Mouse (Mus musculus) duodenum, adult 2 months (tissue): ENCODE results near the gene Actr8. TPM values are rescaled to one million over a fixed set of nuclear protein-coding genes. Genes with fewer than 3 reads are reported as not detected.

ENCODE experiments used
- polyA plus RNA-seq: library from polyadenylated mRNA; depleted of rRNA; stranded (reverse); fragments of >200 nt; gene quantifications from 2 replicates; pipeline ENCODE4 v1.2.3, GENCODE M21; 2012; ENCODE audit warnings: low replicate concordance; rRNA removed

Actr8 gene
- 4.3 and 5.1 TPM in 2 replicates for polyA plus RNA-seq

DNA sequence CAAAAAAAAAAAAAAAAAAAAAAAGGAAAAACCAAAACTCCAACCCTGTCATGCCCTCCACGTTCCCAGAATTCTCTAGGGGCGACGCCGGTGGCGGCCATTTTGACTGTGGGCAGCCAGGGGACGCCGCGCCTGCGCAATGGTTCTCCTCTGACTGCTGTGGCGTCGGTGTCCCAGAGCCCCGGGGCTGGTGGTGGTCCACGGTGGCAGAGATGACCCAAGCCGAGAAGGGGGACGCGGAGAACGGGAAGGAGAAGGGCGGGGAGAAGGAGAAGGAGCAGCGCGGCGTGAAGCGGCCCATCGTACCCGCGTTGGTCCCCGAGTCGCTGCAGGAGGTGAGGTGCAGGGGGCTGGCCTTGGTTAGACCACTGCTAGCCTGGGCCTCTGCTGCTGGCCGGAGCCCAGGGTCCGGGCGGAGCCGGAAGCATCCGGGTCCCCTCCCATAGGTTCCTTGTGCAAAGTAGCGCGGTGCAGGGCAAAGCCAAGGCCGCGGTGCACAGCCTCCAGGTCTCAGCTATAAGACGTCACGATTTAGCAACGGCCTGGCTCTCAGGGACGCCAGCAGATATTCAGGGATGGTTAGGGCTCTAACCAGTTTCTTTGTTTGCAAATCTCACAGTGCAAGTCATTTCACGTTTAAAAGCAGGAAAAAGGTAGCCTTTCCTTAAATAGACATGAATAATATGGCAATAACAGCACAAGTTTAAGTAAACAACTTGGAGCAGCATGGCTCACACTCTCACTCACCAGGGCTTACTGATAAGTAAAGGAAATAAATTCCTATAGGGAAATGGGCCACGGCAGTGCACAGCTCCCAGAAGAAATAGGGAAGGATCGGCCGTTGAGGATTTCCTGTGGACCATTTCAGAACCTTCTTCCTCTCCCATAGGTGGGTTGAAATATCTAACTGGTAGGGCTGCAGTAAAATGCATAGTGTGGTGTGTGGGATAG lies at the start of gene Actr8:
TSS of gene Actr8 (plus strand) at position 84 of the 951 bp plus-strand sequence.

DNA sequence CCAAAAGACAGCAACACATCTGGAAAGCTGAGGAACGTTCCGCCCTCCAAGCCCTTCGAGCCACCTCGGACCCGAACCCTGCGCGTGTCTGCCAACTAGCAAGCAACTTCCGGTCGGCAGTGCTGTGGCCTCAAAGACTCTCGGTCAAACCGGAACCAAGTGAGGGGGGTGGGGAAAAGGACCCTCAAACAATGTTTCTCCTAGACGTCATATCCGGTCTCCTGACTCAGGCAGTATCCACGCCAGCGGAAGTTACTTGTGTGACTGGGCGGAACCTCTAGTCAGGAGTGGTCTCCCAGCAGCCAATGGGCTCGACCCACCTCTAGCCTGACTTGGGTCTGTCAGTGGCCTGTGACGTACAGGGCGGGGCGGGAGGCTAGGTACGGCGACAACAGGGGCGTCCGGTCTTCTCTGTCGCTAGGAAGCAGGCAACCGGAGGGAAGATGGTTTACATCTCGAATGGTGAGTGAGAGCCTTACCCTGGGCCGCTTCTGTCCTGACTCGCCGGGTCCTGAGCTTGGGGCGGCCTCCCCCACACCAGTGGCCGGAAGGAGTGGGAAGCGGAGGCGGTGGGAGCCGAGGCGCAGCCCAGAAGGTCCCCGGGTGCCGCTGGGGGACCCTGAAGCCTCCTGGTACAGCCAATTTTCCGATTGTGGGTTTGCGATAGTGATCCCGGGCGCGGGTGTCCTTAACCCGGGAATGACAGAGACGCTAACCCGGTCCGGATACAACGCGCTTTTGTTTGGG lies 9.9 kb upstream of the Actr8 start, which contains the start of gene Selenok:
TSS of gene Selenok (plus strand) at position 234 of the 747 bp plus-strand sequence.

GRCm38 (mm10) chr14:30008733-30009575 lies 30.8 kb downstream of the Actr8 start, which contains the start of the genes Il17rb and Chdh:
Gene Il17rb, minus strand, starts transcription at chr14:30008896.
Gene Chdh, plus strand, starts transcription at chr14:30009023.

Other genes with a start within 250 kb of the Actr8 start
- 2.8 and 5.0 TPM in 2 replicates for gene Selenok, start 10.0 kb upstream of the Actr8 start, polyA plus RNA-seq
- 1.0 and 2.2 TPM in 2 replicates for gene Il17rb, start 30.6 kb downstream of the Actr8 start, polyA plus RNA-seq
- 39.6 and 55.0 TPM in 2 replicates for gene Chdh, start 30.7 kb downstream of the Actr8 start, polyA plus RNA-seq